Mouse (Mus musculus): ENCODE results near the gene Ksr1.

Gene Ksr1

DNA sequence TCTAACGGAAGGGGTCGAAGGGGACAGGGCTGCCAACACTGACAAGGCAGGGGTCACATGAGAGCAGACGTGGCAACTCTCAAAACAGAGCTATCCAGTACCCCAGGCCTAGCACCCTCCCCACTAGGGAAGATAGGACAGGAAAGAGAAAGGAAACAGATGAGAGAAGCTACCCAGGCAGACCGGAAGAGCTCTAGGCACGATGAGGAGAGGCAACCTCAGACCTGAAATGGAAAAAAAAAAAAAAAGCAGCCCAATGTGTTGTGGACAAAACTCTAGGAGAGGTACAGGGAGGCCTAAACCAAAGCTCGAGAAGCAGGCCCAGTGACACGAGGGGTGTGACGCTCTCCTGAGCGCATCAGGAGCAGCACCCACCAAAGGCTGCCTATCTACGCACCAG is 23.7 kb downstream of the Ksr1 start:
- no peak for DNase-seq

DNA sequence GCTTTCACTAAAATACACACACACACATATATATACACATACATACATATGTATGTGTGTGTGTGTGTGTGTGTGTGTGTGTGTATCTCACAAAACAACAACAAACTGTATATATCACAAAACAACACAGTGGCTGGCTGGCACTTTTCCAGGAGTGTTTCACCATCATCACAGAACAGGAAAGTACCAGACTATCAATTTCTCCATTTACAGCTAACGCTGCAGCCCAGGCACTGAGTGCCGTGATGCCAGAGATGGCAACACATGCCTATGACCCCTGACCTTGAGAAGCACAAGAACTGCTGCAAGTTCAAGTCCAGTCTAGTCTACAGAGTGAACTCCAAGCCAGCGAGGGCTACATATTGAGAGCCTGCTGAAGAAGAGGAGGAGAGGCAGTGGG is 26.1 kb downstream of the Ksr1 start:
- DNase-seq, result no peak

- DNase-seq, result no peak
These were observed 27.3 kb downstream of the Ksr1 start for GRCm38 (mm10) chr11:79118918-79119377.

DNA sequence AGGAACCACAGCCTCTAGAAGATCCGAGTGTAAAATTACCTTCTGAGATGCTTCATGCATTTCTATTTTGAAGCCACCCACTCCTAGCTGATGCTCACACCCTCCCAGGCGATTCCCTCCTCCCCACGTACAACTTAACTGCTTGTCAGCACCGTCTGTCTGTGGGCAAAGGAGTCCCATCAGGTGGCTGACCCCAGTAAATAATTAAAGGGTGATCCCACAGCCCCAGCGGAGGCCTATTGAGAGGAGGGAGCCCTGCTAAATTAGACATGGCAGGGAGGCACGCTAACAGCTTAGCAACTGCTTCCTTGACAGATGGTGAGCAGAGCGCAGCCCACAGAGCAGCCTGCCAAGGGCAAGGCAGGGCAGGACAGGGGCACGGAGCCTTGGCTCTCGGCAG is 29.5 kb downstream of the Ksr1 start:
- peak; percentile 71 for DNase-seq

GRCm38 (mm10) chr11:79115659-79116058 is 30.5 kb downstream of the Ksr1 start:
- no peak for DNase-seq

DNA sequence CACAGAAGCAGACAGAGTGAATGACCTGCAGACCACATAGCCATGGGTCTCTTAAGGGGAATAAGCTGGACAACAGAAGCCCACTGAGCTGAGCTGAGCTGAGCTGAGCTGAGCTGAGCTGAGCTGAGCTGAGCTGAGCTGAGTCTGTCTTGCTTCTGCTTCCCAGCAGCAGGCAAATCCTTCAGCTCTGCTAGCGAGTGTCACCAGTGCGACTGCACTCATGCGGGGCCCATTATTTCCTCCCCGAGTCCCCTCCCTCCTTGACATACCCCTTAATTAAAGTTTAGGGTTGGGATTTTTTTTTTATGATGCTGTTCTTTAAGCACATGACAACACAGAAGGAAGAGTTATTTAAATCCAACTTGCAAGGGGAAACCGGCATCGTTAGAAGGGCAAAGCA is 32.1 kb downstream of the Ksr1 start:
- DNase-seq, result no peak

GRCm38 (mm10) chr11:79113397-79113796 is 32.8 kb downstream of the Ksr1 start:
- no peak for DNase-seq

GRCm38 (mm10) chr11:79112559-79113302 is 33.5 kb downstream of the Ksr1 start:
- no peak for DNase-seq

- no peak for DNase-seq
These were observed 34.2 kb downstream of the Ksr1 start for GRCm38 (mm10) chr11:79111864-79112558.

DNA sequence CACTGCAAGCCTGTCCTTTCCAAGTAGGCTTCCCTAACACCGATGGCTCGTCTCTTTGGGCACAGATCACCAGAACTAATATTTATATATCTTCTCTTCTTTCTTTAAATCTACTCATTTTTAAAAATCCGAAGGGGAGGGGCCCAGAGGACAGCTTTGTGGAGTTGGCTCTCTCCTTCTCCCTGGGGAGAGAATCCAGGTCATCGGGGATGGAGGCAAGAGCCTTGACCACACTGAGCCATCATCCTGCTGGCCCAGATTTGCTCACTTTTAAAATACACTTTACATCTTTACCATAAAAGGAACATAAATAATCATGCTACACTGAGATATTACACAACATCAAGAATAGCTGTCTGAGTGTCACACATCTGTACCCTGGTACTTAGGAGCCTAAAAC is 35.8 kb downstream of the Ksr1 start:
- DNase-seq, result no peak

DNA sequence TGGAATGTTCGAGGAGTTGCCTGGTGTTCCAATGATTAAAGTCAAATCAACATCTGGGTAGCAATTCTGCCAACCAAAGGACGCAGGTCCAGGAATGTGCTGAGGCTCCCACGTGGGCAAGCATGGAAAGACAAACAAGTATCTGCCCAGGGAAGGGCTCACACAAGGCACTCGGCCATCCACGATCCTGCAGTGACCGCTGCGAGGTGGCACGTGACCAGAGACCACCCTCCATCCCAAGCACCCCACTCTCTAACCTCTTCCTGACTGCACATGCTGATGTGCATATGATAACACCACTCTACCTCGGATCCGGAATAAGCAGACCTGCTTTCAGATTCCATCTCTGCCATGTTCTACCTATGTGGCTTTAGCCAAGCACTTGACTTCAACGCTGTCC is 38.3 kb downstream of the Ksr1 start:
- DNase-seq, result no peak

DNA sequence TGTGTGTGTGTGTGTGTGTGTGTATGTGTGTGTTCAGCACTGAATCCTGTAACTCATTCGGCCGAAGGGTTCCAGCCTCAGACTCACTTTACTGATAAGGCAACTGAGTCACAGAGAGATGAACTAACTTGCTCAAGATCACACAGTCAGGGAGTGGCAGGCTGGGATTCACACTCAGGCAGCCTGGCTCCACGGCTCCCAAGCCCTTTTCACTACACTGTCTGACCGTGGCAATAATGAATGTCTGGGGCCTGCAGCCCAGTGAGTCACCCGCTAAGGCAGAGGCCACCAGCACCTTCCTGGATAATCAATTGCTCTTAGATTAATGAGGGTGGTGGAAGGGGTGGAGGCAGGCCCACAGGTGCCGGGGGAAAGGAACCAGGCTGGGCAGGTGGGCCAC is 41.2 kb downstream of the Ksr1 start:
- no peak for DNase-seq

- DNase-seq, result no peak
These were observed 41.7 kb downstream of the Ksr1 start for GRCm38 (mm10) chr11:79104538-79104937.

DNA sequence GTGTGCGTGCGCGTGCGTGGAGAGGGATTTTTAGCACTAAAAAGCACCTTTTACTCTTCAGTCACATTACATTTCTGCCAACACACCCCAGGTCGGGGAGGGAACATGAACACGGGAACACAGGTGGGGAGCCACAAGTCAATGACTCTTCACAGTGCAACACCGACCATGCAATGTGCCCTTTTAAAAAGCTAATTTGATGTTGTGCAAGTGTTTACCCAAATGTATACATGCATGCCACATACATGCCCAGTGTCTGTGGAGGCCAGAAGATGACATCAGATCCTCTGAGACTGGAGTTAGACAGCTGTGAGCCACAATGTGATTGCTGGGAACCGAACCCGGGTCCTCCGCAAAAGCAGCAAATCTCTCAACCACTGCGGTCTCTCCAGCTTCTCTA is 42.1 kb downstream of the Ksr1 start:
- no peak for DNase-seq

DNA sequence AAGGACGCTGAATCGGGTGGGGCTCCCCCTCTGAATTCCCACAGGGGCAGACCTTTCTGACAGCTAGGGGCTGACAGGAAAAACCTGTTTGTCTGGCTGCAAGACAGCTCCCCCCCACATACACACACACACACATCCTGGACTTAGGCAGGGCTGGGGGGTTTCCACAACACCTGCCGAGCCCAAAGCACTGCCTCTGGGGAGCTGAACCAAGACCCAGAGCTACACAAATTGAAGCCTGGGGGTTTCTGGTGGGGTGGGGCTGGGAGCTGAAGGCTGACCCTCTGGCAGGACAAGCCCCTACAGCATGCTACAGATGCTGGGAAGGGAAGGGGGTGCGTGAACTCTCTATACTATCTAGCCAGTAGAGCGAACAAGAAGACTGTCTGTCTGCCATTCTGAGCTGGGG is 42.7 kb downstream of the Ksr1 start:
- DNase-seq, result no peak

DNA sequence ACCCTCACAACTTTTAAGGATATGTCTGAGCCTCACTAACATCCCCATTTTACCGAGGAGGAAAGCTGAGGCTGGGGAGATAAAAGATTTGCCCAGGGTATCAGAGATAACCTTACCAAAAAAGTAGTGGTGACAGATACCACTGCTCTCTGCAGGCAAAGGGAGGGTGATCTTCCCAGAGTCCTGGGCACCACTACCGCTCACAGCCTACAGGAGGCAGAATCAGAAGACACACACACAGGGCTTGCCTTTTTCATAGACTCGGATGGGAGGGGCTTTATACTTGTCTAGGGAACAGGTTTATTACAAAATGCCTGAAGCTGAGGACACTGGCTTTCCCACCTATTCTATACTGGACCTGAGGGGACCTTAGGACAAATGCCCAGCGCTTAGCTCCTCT is 43.9 kb downstream of the Ksr1 start:
- no peak for DNase-seq

- DNase-seq, result no peak
These were observed 44.6 kb downstream of the Ksr1 start for GRCm38 (mm10) chr11:79101568-79101967.

- peak; percentile 26 for DNase-seq
These were observed 47.2 kb downstream of the Ksr1 start for GRCm38 (mm10) chr11:79099032-79099431.

DNA sequence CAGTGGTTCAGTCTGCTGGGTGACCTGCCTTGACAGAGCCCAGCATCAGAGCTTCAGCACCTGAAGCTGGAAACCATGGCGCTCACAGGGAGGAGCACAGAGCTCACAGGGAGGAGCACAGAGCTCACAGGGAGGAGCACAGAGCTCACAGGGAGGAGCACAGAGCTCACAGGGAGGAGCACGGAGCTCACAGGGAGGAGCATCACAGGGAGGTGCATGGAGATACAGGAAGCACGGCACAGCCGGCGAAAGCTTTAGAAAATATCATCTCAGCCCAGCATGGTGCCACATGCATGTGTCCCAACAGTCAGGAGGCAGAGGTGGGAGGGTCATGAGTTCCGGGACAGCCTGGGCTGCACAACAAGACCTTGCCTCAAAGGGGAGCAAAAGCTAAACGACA is 48.5 kb downstream of the Ksr1 start:
- no peak for DNase-seq

DNA sequence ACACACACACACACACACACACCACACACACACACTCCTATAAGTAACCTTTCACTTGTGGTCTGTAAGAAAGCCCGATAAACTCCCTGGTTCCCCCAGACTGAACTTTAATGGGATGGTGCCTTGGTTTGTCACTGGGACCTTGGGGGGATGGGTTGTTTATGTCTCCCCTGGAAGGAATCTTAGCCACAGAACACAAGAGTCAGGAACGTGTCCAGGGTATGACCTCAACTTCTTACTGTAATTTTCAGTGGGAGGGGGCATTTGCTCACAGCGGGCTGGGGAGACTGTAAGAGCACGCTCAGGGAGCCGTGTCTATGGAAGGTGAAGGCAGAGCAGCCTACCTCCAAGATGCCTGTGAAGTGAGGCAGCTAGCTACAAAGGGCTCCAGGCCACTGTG is 49.5 kb downstream of the Ksr1 start:
- DNase-seq, result no peak

- peak; percentile 28 for DNase-seq
These were observed 50.5 kb downstream of the Ksr1 start for GRCm38 (mm10) chr11:79095713-79096112.

DNA sequence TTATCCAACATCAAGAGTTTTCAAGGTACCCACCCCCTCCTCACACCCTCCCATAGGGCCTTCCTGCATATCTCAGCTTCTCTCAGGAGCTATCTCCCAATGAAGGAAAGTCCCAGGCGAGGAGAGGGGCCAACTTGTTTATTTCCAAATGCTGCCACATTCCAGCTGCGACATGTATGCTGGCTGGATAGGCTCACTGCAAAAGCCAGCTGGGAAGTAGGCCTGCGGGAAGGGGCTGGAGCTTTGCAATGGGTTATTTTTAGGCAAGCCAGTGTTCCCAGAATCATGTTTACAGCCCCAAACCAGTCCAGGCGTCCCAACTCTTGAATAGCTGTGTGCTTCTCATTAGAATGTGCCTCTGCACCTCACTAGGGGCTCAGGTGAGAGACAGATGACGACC is 51.5 kb downstream of the Ksr1 start:
- no peak for DNase-seq

GRCm38 (mm10) chr11:79093986-79094695 is 52.1 kb downstream of the Ksr1 start:
- no peak for DNase-seq

DNA sequence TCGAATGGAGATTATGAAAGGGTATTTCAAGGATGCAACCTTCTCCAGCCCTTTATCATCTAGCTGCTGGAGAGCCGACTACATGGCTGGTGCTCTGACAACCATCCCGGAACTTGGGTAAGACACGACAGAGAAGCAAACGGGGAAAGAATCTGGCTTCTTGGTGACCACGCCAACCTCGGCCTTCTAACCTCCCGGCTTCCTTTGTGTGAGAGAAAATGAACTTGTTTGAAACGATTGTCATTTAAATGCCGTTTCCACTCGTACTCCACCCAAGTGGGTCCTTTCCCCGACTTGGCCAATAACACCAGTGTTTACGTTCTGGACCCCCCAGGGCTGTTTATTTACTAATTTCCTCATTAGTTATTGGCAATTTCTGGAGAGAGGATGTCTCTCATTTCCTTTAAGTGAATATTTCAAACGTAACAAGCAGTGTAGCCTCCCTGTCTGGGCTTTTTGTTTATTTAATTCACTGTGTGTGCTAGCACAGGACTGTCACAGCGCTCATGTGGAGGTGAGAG is 52.8 kb downstream of the Ksr1 start:
- no peak for DNase-seq
